ENCODE assay signal across 29 mouse cellular contexts in genomic region chr16:94641799-94642198, GRCm38 (mm10).
DNase-seq lines count a peak whose midpoint lies in the region; ATAC-seq and TF ChIP-seq lines count a peak whose summit lies in the region.
"Had no signal": no experiment of that assay in that cellular context is flagged by ENCODE, and none has a peak within 500 bp of the region (broad histone marks: within the 10 kb centered on the region; RNA-seq: fewer than 3 reads in every experiment).

No protein-coding gene starts in this region.

- H3K4me2 ChIP-seq in liver, embryonic 13.5 days, result no peak overlapping the region
- no peak overlapping the region for H3K4me2 ChIP-seq in liver, postnatal 0 days (ENCODE audit: low read depth, low read length)
- H3K4me2 ChIP-seq in neural tube, embryonic 15.5 days, result no peak overlapping the region
- no peak overlapping the region for H3K4me2 ChIP-seq in stomach, postnatal 0 days (replicated peaks; ENCODE audit: low read depth)
- H3K4me2 ChIP-seq: embryonic facial prominence, embryonic 12.5 days; forebrain, embryonic 12.5 days had no signal

- no peaks in the 10 kb centered on the region for H3K9me3 ChIP-seq in liver, embryonic 13.5 days (replicated peaks)
- H3K9me3 ChIP-seq in liver, postnatal 0 days (ENCODE audit: low read length), result no peaks in the 10 kb centered on the region
- H3K9me3 ChIP-seq in neural tube, embryonic 15.5 days (replicated peaks), result no peaks in the 10 kb centered on the region
- no peaks in the 10 kb centered on the region for H3K9me3 ChIP-seq in stomach, postnatal 0 days (ENCODE audit: control insufficient read depth, low read length)
- H3K9me3 ChIP-seq: embryonic facial prominence, embryonic 10.5 days; embryonic facial prominence, embryonic 12.5 days; forebrain, embryonic 10.5 days; forebrain, embryonic 12.5 days; G1E had no signal

- no peak for TF ChIP-seq CTCF in liver, postnatal 0 days (IDR thresholded peaks at IDR 0.05; ENCODE audit: low read depth)
- TF ChIP-seq CTCF in stomach, postnatal 0 days (IDR thresholded peaks at IDR 0.05; ENCODE audit: low read depth), result no peak

- peaks cover 64% of the 10 kb centered on the region for H3K4me1 ChIP-seq in liver, embryonic 13.5 days (replicated peaks)
- peaks cover 16% of the 10 kb centered on the region for H3K4me1 ChIP-seq in liver, postnatal 0 days (ENCODE audit: insufficient read depth)
- peaks cover 20% of the 10 kb centered on the region for H3K4me1 ChIP-seq in neural tube, embryonic 15.5 days
- H3K4me1 ChIP-seq in stomach, postnatal 0 days (replicated peaks; ENCODE audit: control insufficient read depth, insufficient read depth), result no peaks in the 10 kb centered on the region

- peak; percentile 84 for DNase-seq in heart, adult 11 months
- DNase-seq in heart, postnatal 25 days (ENCODE audit: low spot score), result no peak
- no peak for DNase-seq in liver, embryonic 13.5 days
- no peak for DNase-seq in liver, postnatal 0 days
- DNase-seq in neural tube, embryonic 10.5 days (ENCODE audit: extremely low spot score, low spot score), result peak; percentile 9
- peak; percentile 10 for DNase-seq in stomach, postnatal 0 days (ENCODE audit: low spot score)
- no peak for DNase-seq in embryo, embryonic 11 days
- DNase-seq: adrenal gland, adult 8-10 months; adrenal gland, postnatal 14 days; adrenal gland, postnatal 36 days; B cell, adult 2 months; cerebellum, adult 11 months; cerebellum, adult 18-20 months; cerebellum, adult 8-10 months; cerebellum, adult 9-11 months; cerebellum, postnatal 14 days; cerebellum, postnatal 36 days; forebrain, postnatal 0 days had no signal

- peak; percentile 63; the same call in 1 of the 2 replicates for ATAC-seq in liver, embryonic 13.5 days (ENCODE audit: low read depth)
- ATAC-seq in liver, postnatal 0 days, result no peak
- no peak for ATAC-seq in neural tube, embryonic 15.5 days (ENCODE audit: low FRiP score)
- ATAC-seq in stomach, postnatal 0 days (ENCODE audit: low FRiP score, low TSS enrichment), result 0 out of 2 replicates have a peak, but pooled peaks have one; percentile 21
- ATAC-seq: activated CD4-positive, CD25-positive, alpha-beta regulatory T cell, adult 4 months; CD4-positive, CD25-positive, alpha-beta regulatory T cell, adult 4 months; forebrain, embryonic 14.5 days; forebrain, postnatal 0 days; Patski had no signal

- H3K4me3 ChIP-seq in liver, embryonic 13.5 days (replicated peaks), result no peak overlapping the region
- no peak overlapping the region for H3K4me3 ChIP-seq in liver, postnatal 0 days (ENCODE audit: low read depth, low read length)
- no peak overlapping the region for H3K4me3 ChIP-seq in neural tube, embryonic 15.5 days (replicated peaks)
- H3K4me3 ChIP-seq in stomach, postnatal 0 days (ENCODE audit: low read depth, low read length), result no peak overlapping the region
- H3K4me3 ChIP-seq: embryonic facial prominence, embryonic 10.5 days; embryonic facial prominence, embryonic 12.5 days; forebrain, embryonic 10.5 days; forebrain, embryonic 12.5 days had no signal

- H3K27ac ChIP-seq in liver, embryonic 13.5 days, result no peak overlapping the region
- H3K27ac ChIP-seq in liver, postnatal 0 days (ENCODE audit: low read depth), result no peak overlapping the region
- H3K27ac ChIP-seq in neural tube, embryonic 15.5 days (replicated peaks), result no peak overlapping the region
- no peak overlapping the region for H3K27ac ChIP-seq in stomach, postnatal 0 days (replicated peaks)
- H3K27ac ChIP-seq: embryonic facial prominence, embryonic 10.5 days; embryonic facial prominence, embryonic 12.5 days; forebrain, embryonic 10.5 days; forebrain, embryonic 12.5 days had no signal

- 82% methylated on average over 2 of the region's 2 CpGs for WGBS in liver, embryonic 13.5 days (ENCODE audit: insufficient replicate concordance)
- WGBS in liver, postnatal 0 days (ENCODE audit: insufficient replicate concordance), result 92% methylated on average over 2 of the region's 2 CpGs
- 100% methylated on average over 2 of the region's 2 CpGs for WGBS in neural tube, embryonic 15.5 days
- WGBS in stomach, postnatal 0 days, result 78% methylated on average over 2 of the region's 2 CpGs

- H3K36me3 ChIP-seq in liver, embryonic 13.5 days, result 0 out of 2 replicates have a peak, but pooled peaks cover 6% of the 10 kb centered on the region
- no peaks in the 10 kb centered on the region for H3K36me3 ChIP-seq in liver, postnatal 0 days (replicated peaks; ENCODE audit: insufficient read depth, low read length)
- H3K36me3 ChIP-seq in neural tube, embryonic 15.5 days, result no peaks in the 10 kb centered on the region
- H3K36me3 ChIP-seq in stomach, postnatal 0 days (ENCODE audit: control insufficient read depth, insufficient read depth, low read length), result no peaks in the 10 kb centered on the region
- H3K36me3 ChIP-seq: embryonic facial prominence, embryonic 12.5 days had no signal

- intact Hi-C loops in heart, postnatal 25 days (cut with DNase I), result no loop called here

- no peak overlapping the region for H3K9ac ChIP-seq in liver, embryonic 13.5 days
- no peak overlapping the region for H3K9ac ChIP-seq in liver, postnatal 0 days (replicated peaks)
- no peak overlapping the region for H3K9ac ChIP-seq in neural tube, embryonic 15.5 days (replicated peaks)
- H3K9ac ChIP-seq in stomach, postnatal 0 days (ENCODE audit: low read length), result no peak overlapping the region
- H3K9ac ChIP-seq: embryonic facial prominence, embryonic 12.5 days; forebrain, embryonic 12.5 days; forebrain, postnatal 0 days had no signal

- H3K27me3 ChIP-seq in liver, embryonic 13.5 days, result no peaks in the 10 kb centered on the region
- no peaks in the 10 kb centered on the region for H3K27me3 ChIP-seq in liver, postnatal 0 days (ENCODE audit: insufficient read depth, low read length)
- no peaks in the 10 kb centered on the region for H3K27me3 ChIP-seq in neural tube, embryonic 15.5 days (replicated peaks)
- H3K27me3 ChIP-seq in stomach, postnatal 0 days (ENCODE audit: control insufficient read depth, insufficient read depth, low read length), result no peaks in the 10 kb centered on the region
- H3K27me3 ChIP-seq: CH12.LX; embryonic facial prominence, embryonic 12.5 days; forebrain, embryonic 12.5 days; Patski had no signal

- TF ChIP-seq EP300 in liver, postnatal 0 days (IDR thresholded peaks at IDR 0.05; ENCODE audit: low read depth), result no peak
- no peak for TF ChIP-seq EP300 in stomach, postnatal 0 days (optimal IDR thresholded peaks at IDR 0.05)

Comparison
In these comparisons a context has a peak if more than half of its experiments do, and no peak if none do; other contexts are left out.
1. DNase-seq: peak in heart, adult 11 months (single experiment), neural tube, embryonic 10.5 days (single experiment) and stomach, postnatal 0 days (single experiment); none in heart, postnatal 25 days (single experiment), liver, embryonic 13.5 days (single experiment), liver, postnatal 0 days (single experiment) and embryo, embryonic 11 days (single experiment).
2. ATAC-seq: peak in liver, embryonic 13.5 days (single experiment) and stomach, postnatal 0 days (single experiment); none in liver, postnatal 0 days (single experiment) and neural tube, embryonic 15.5 days (single experiment).